ENCODE assay signal across 10 mouse cellular contexts in genomic region chr1:63434052-63434451, GRCm38 (mm10).
"Had no signal": no experiment of that assay in that cellular context is flagged by ENCODE, and none has a peak within 500 bp of the region (broad histone marks: within the 10 kb centered on the region; RNA-seq: fewer than 3 reads in every experiment).

No protein-coding gene starts in this region.

- H3K9ac ChIP-seq: liver, embryonic 14.5 days; stomach, embryonic 15.5 days had no signal

- H3K9me3 ChIP-seq: limb, embryonic 10.5 days; stomach, embryonic 15.5 days had no signal

- H3K4me3 ChIP-seq: limb, embryonic 10.5 days; stomach, embryonic 15.5 days had no signal

- H3K4me1 ChIP-seq: stomach, embryonic 15.5 days had no signal

- H3K4me2 ChIP-seq: stomach, embryonic 15.5 days had no signal

- H3K27me3 ChIP-seq: stomach, embryonic 15.5 days had no signal

- ATAC-seq: intestine, embryonic 16.5 days had no signal

- DNase-seq: kidney, adult 8-10 months; kidney, postnatal 10 days; lung, adult 2 months; lung, postnatal 14 days; right cerebral cortex, postnatal 14 days; thymus, postnatal 4 days had no signal

- H3K27ac ChIP-seq: limb, embryonic 10.5 days; liver, embryonic 14.5 days; stomach, embryonic 15.5 days had no signal

- H3K36me3 ChIP-seq: limb, embryonic 10.5 days; stomach, embryonic 15.5 days had no signal
